Mouse (Mus musculus): ENCODE results near the gene Filip1. TPM values are rescaled to one million over a fixed set of nuclear protein-coding genes. Genes with fewer than 3 reads are reported as not detected.

Gene Filip1
- polyA plus RNA-seq, 1 experiment from 2014 or later, result 4.0 TPM

- H3K9me3 ChIP-seq (replicated peaks; ENCODE audit: control insufficient read depth, low read length, poor library complexity, severe bottlenecking), result no peaks in the 10 kb centered on the region
- H3K36me3 ChIP-seq (ENCODE audit: control insufficient read depth, insufficient read depth, low read length), result no peaks in the 10 kb centered on the region
- WGBS, result 72% methylated on average over 5 of the region's 5 CpGs
- H3K27me3 ChIP-seq (ENCODE audit: control insufficient read depth, insufficient read depth, low read depth, low read length), result no peaks in the 10 kb centered on the region
- H3K4me2 ChIP-seq (ENCODE audit: low read length), result no peak overlapping the region
- H3K27ac ChIP-seq (ENCODE audit: low read length), result no peak overlapping the region
- H3K4me3 ChIP-seq (ENCODE audit: low read depth, low read length), result no peak overlapping the region
- no peak overlapping the region for H3K9ac ChIP-seq (ENCODE audit: low read depth, low read length)
- ATAC-seq, result no peak
- peaks cover 6% of the 10 kb centered on the region; the same call in 1 of the 2 replicates for H3K4me1 ChIP-seq (ENCODE audit: control insufficient read depth, insufficient read depth, low read length)
Measured at GRCm38 (mm10) chr9:79975121-79975520, 37.5 kb downstream of the Filip1 start.

- WGBS, result 92% methylated on average over 8 of the region's 8 CpGs
- Histone ChIP-seq H3K27ac (ENCODE audit: low read length) (no peak overlapping the region), H3K9ac (ENCODE audit: low read depth, low read length) (no peak overlapping the region), H3K4me3 (ENCODE audit: low read depth, low read length) (no peak overlapping the region), H3K4me1 (ENCODE audit: control insufficient read depth, insufficient read depth, low read length) (peaks cover 6% of the 10 kb centered on the region; the same call in 1 of the 2 replicates), H3K36me3 (ENCODE audit: control insufficient read depth, insufficient read depth, low read length) (no peaks in the 10 kb centered on the region), H3K27me3 (ENCODE audit: control insufficient read depth, insufficient read depth, low read depth, low read length) (no peaks in the 10 kb centered on the region), H3K4me2 (ENCODE audit: low read length) (no peak overlapping the region), H3K9me3 (replicated peaks; ENCODE audit: control insufficient read depth, low read length, poor library complexity, severe bottlenecking) (no peaks in the 10 kb centered on the region)
- ATAC-seq, result no peak
Measured at GRCm38 (mm10) chr9:79973582-79973981, 39.1 kb downstream of the Filip1 start.

GRCm38 (mm10) chr9:79972705-79973104 is 39.9 kb downstream of the Filip1 start:
- Histone ChIP-seq H3K9ac (ENCODE audit: low read depth, low read length) (no peak overlapping the region), H3K4me1 (ENCODE audit: control insufficient read depth, insufficient read depth, low read length) (peaks cover 4% of the 10 kb centered on the region; the same call in 1 of the 2 replicates), H3K4me2 (ENCODE audit: low read length) (no peak overlapping the region), H3K36me3 (ENCODE audit: control insufficient read depth, insufficient read depth, low read length) (no peaks in the 10 kb centered on the region), H3K4me3 (ENCODE audit: low read depth, low read length) (no peak overlapping the region), H3K27ac (ENCODE audit: low read length) (no peak overlapping the region), H3K9me3 (replicated peaks; ENCODE audit: control insufficient read depth, low read length, poor library complexity, severe bottlenecking) (no peaks in the 10 kb centered on the region), H3K27me3 (ENCODE audit: control insufficient read depth, insufficient read depth, low read depth, low read length) (no peaks in the 10 kb centered on the region)
- WGBS, result 91% methylated on average over 6 of the region's 6 CpGs
- ATAC-seq, result no peak

DNA sequence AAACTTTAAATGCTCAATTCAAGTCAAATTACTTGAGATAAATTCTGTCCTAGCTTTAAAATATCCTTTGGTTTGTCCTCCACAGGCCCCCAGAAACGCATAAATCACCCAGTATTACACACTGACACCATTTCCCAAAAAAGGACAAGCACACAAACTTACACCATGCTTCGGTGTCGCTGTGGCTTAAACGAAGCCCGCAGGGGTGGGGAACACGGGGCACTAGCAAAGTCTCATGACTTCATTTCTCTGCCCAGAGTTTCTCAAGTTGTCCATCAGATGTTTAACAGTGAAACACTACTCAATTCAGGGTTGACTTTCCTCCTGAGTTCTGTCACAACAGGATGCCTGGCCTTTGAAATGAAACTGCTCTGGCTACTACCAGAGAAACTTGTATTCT is 41.0 kb downstream of the Filip1 start:
- Histone ChIP-seq H3K27me3 (ENCODE audit: control insufficient read depth, insufficient read depth, low read depth, low read length) (no peaks in the 10 kb centered on the region), H3K27ac (ENCODE audit: low read length) (no peak overlapping the region), H3K36me3 (ENCODE audit: control insufficient read depth, insufficient read depth, low read length) (no peaks in the 10 kb centered on the region), H3K4me2 (ENCODE audit: low read length) (no peak overlapping the region), H3K9me3 (replicated peaks; ENCODE audit: control insufficient read depth, low read length, poor library complexity, severe bottlenecking) (no peaks in the 10 kb centered on the region), H3K9ac (ENCODE audit: low read depth, low read length) (no peak overlapping the region), H3K4me1 (ENCODE audit: control insufficient read depth, insufficient read depth, low read length) (no peaks in the 10 kb centered on the region), H3K4me3 (ENCODE audit: low read depth, low read length) (no peak overlapping the region)
- ATAC-seq, result no peak
- WGBS, result 90% methylated on average over 6 of the region's 6 CpGs

- Histone ChIP-seq H3K4me1 (ENCODE audit: control insufficient read depth, insufficient read depth, low read length) (no peaks in the 10 kb centered on the region), H3K36me3 (ENCODE audit: control insufficient read depth, insufficient read depth, low read length) (no peaks in the 10 kb centered on the region), H3K9me3 (replicated peaks; ENCODE audit: control insufficient read depth, low read length, poor library complexity, severe bottlenecking) (no peaks in the 10 kb centered on the region), H3K27me3 (ENCODE audit: control insufficient read depth, insufficient read depth, low read depth, low read length) (no peaks in the 10 kb centered on the region), H3K27ac (ENCODE audit: low read length) (no peak overlapping the region), H3K9ac (ENCODE audit: low read depth, low read length) (no peak overlapping the region), H3K4me3 (ENCODE audit: low read depth, low read length) (no peak overlapping the region), H3K4me2 (ENCODE audit: low read length) (no peak overlapping the region)
- 73% methylated on average over 8 of the region's 8 CpGs for WGBS
- no peak for ATAC-seq
Measured at GRCm38 (mm10) chr9:79970659-79971118, 42.0 kb downstream of the Filip1 start.

DNA sequence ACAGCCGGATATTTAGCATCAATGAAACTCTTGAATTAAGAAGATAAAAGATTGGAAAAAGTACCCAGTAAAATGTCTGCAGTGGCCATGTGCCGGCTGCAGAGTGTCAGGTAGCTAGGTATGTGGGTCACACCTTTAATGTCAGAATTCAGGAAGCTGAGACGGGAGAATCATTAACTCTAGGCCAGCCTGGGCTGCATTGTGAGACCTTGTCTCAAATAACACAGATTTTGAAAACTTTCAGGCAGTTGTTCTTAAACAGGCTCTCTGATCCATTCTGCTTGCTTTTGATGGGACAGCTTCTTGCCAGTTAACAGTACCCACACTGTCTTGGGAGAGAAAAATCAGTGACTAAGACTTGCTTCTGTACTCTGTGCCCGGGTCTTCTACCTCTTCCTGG is 43.1 kb downstream of the Filip1 start:
- H3K9ac ChIP-seq (ENCODE audit: low read depth, low read length), result no peak overlapping the region

GRCm38 (mm10) chr9:79966711-79967487 is 45.8 kb downstream of the Filip1 start:
- Histone ChIP-seq H3K36me3 (ENCODE audit: control insufficient read depth, insufficient read depth, low read length) (no peaks in the 10 kb centered on the region), H3K27me3 (ENCODE audit: control insufficient read depth, insufficient read depth, low read depth, low read length) (no peaks in the 10 kb centered on the region), H3K4me2 (ENCODE audit: low read length) (no peak overlapping the region), H3K4me3 (ENCODE audit: low read depth, low read length) (no peak overlapping the region), H3K27ac (ENCODE audit: low read length) (no peak overlapping the region), H3K4me1 (ENCODE audit: control insufficient read depth, insufficient read depth, low read length) (no peaks in the 10 kb centered on the region), H3K9ac (ENCODE audit: low read depth, low read length) (no peak overlapping the region), H3K9me3 (replicated peaks; ENCODE audit: control insufficient read depth, low read length, poor library complexity, severe bottlenecking) (no peaks in the 10 kb centered on the region)
- WGBS, result 83% methylated on average over 12 of the region's 12 CpGs
- ATAC-seq, result no peak

More for the DNA sequence above, 43.1 kb downstream of the Filip1 start:
- no peak overlapping the region for H3K27ac ChIP-seq (ENCODE audit: low read length)
- H3K4me1 ChIP-seq (ENCODE audit: control insufficient read depth, insufficient read depth, low read length), result no peaks in the 10 kb centered on the region
- no peak for ATAC-seq
- H3K27me3 ChIP-seq (ENCODE audit: control insufficient read depth, insufficient read depth, low read depth, low read length), result no peaks in the 10 kb centered on the region
- 81% methylated on average over 4 of the region's 4 CpGs for WGBS
- no peaks in the 10 kb centered on the region for H3K36me3 ChIP-seq (ENCODE audit: control insufficient read depth, insufficient read depth, low read length)
- H3K9me3 ChIP-seq (replicated peaks; ENCODE audit: control insufficient read depth, low read length, poor library complexity, severe bottlenecking), result no peaks in the 10 kb centered on the region
- H3K4me3 ChIP-seq (ENCODE audit: low read depth, low read length), result no peak overlapping the region
- H3K4me2 ChIP-seq (ENCODE audit: low read length), result no peak overlapping the region

GRCm38 (mm10) chr9:79965600-79966392 is 46.9 kb downstream of the Filip1 start:
- Histone ChIP-seq H3K4me2 (ENCODE audit: low read length) (no peak overlapping the region), H3K4me3 (ENCODE audit: low read depth, low read length) (no peak overlapping the region), H3K36me3 (ENCODE audit: control insufficient read depth, insufficient read depth, low read length) (no peaks in the 10 kb centered on the region), H3K9me3 (replicated peaks; ENCODE audit: control insufficient read depth, low read length, poor library complexity, severe bottlenecking) (no peaks in the 10 kb centered on the region), H3K4me1 (ENCODE audit: control insufficient read depth, insufficient read depth, low read length) (no peaks in the 10 kb centered on the region), H3K27ac (ENCODE audit: low read length) (no peak overlapping the region), H3K27me3 (ENCODE audit: control insufficient read depth, insufficient read depth, low read depth, low read length) (no peaks in the 10 kb centered on the region), H3K9ac (ENCODE audit: low read depth, low read length) (no peak overlapping the region)
- WGBS, result 87% methylated on average over 14 of the region's 14 CpGs
- ATAC-seq, result no peak

- 79% methylated on average over 5 of the region's 5 CpGs for WGBS
- Histone ChIP-seq H3K27me3 (ENCODE audit: control insufficient read depth, insufficient read depth, low read depth, low read length) (no peaks in the 10 kb centered on the region), H3K9ac (ENCODE audit: low read depth, low read length) (no peak overlapping the region)
Measured at GRCm38 (mm10) chr9:79965003-79965402, 47.6 kb downstream of the Filip1 start.

More at GRCm38 (mm10) chr9:79965003-79965402, 47.6 kb downstream of the Filip1 start:
- Histone ChIP-seq H3K36me3 (ENCODE audit: control insufficient read depth, insufficient read depth, low read length) (no peaks in the 10 kb centered on the region), H3K9me3 (replicated peaks; ENCODE audit: control insufficient read depth, low read length, poor library complexity, severe bottlenecking) (no peaks in the 10 kb centered on the region), H3K4me1 (ENCODE audit: control insufficient read depth, insufficient read depth, low read length) (no peaks in the 10 kb centered on the region), H3K27ac (ENCODE audit: low read length) (no peak overlapping the region), H3K4me3 (ENCODE audit: low read depth, low read length) (no peak overlapping the region), H3K4me2 (ENCODE audit: low read length) (no peak overlapping the region)
- no peak for ATAC-seq
